Mouse (Mus musculus) MEL (cell line): ENCODE results near the gene Mrpl51. TPM values are rescaled to one million over a fixed set of nuclear protein-coding genes. Genes with fewer than 3 reads are reported as not detected.

ENCODE experiments used
- DNase-seq: peaks from one replicate; pipeline ENCODE4 v3.0.0; 2011; ENCODE audit warnings: low read depth, low spot score
- H3K27ac ChIP-seq: 2 replicates; pipeline ENCODE4 v1.5.1; 2012; ENCODE audit warnings: low read depth, mild to moderate bottlenecking, control low read depth, low read length, moderate library complexity; ENCODE audit not compliant: control insufficient read depth
- H3K27me3 ChIP-seq, 2 experiments: fragments of 150-350 bp in 1 of 2; sonication (generic) in 1 of 2; 2 replicates each; pipeline ENCODE4 v1.6.1; 2012; ENCODE audit warnings: low read length in 2 of 2, mild to moderate bottlenecking in 2 of 2, improper control_type of control experiment in 1 of 2, moderate library complexity in 1 of 2; ENCODE audit not compliant: insufficient read depth in 2 of 2, control insufficient read depth in 1 of 2
- H3K36me3 ChIP-seq, 2 experiments: 2 replicates each; pipeline ENCODE4 v1.6.1; 2012 to 2014; ENCODE audit warnings: low read length in 2 of 2, improper control_type of control experiment in 1 of 2, inconsistent platforms in 1 of 2, mild to moderate bottlenecking in 1 of 2; ENCODE audit not compliant: insufficient read depth in 2 of 2, control insufficient read depth in 1 of 2
- H3K4me1 ChIP-seq, 2 experiments: fragments of 150-350 bp in 1 of 2; sonication (generic) in 1 of 2; 2 replicates each; pipeline ENCODE4 v1.6.1; 2012; ENCODE audit warnings: low read length in 2 of 2, improper control_type of control experiment in 1 of 2, mild to moderate bottlenecking in 1 of 2; ENCODE audit not compliant: insufficient read depth in 2 of 2, control insufficient read depth in 1 of 2
- H3K4me3 ChIP-seq, 2 experiments: fragments of 150-350 bp in 1 of 2; sonication (generic) in 1 of 2; 2 replicates each; pipeline ENCODE4 v1.5.1; 2012; ENCODE audit warnings: low read depth in 2 of 2, low read length in 2 of 2, mild to moderate bottlenecking in 2 of 2, moderate library complexity in 2 of 2, control low read depth in 1 of 2, improper control_type of control experiment in 1 of 2; ENCODE audit not compliant: control insufficient read depth in 1 of 2, insufficient read depth in 1 of 2
- H3K79me2 ChIP-seq: 2 replicates; pipeline ENCODE4 v1.6.1; 2012; ENCODE audit warnings: mild to moderate bottlenecking, low read length, moderate library complexity; ENCODE audit not compliant: control insufficient read depth, poor library complexity, insufficient read depth
- H3K9ac ChIP-seq: 2 replicates; pipeline ENCODE4 v1.6.1; 2012; ENCODE audit warnings: low read depth, mild to moderate bottlenecking, control low read depth, low read length, moderate library complexity; ENCODE audit not compliant: control insufficient read depth, poor library complexity, severe bottlenecking
- H3K9me3 ChIP-seq: fragments of 150-350 bp; sonication (generic); replicated peaks from 2 replicates; pipeline ENCODE4 v1.6.1; 2012; ENCODE audit warnings: mild to moderate bottlenecking, low read length, improper control_type of control experiment, moderate library complexity; ENCODE audit not compliant: insufficient read depth
- BHLHE40 ChIP-seq: IDR thresholded peaks from 2 replicates; pipeline ENCODE4 v1.6.1; 2012; ENCODE audit warnings: low read depth, mild to moderate bottlenecking, inconsistent platforms, low read length, improper control_type of control experiment, borderline replicate concordance
- CHD1 ChIP-seq: IDR thresholded peaks from 2 replicates; pipeline ENCODE4 v1.6.1; 2012; ENCODE audit warnings: low read depth, mild to moderate bottlenecking, inconsistent platforms, low read length, improper control_type of control experiment
- CHD2 ChIP-seq: IDR thresholded peaks from 2 replicates; pipeline ENCODE4 v1.6.1; 2011; ENCODE audit warnings: low read length, improper control_type of control experiment
- E2F4 ChIP-seq: IDR thresholded peaks from 2 replicates; pipeline ENCODE4 v1.6.1; 2011; ENCODE audit warnings: low read depth, low read length, improper control_type of control experiment, borderline replicate concordance
- ELF1 ChIP-seq: IDR thresholded peaks from 2 replicates; pipeline ENCODE4 v1.6.1; 2014; ENCODE audit warnings: low read depth, mild to moderate bottlenecking, inconsistent platforms, low read length, improper control_type of control experiment, moderate library complexity
- EP300 ChIP-seq, 2 experiments: IDR thresholded peaks; 2 replicates each; pipeline ENCODE4 v1.6.1; 2011; ENCODE audit warnings: improper control_type of control experiment in 2 of 2, low read length in 2 of 2, low read depth in 1 of 2, mild to moderate bottlenecking in 1 of 2
- GATA1 ChIP-seq: IDR thresholded peaks from 2 replicates; pipeline ENCODE4 v1.6.1; 2011; ENCODE audit warnings: low read depth, low read length, improper control_type of control experiment
- KAT2A ChIP-seq: conservative IDR thresholded peaks from 2 replicates; pipeline ENCODE4 v1.6.1; 2012; ENCODE audit warnings: low read depth, low read length, improper control_type of control experiment, inconsistent platforms
- MAFK ChIP-seq: IDR thresholded peaks from 2 replicates; pipeline ENCODE4 v1.6.1; 2011; ENCODE audit warnings: low read depth, mild to moderate bottlenecking, low read length, improper control_type of control experiment, borderline replicate concordance
- MEF2A ChIP-seq: IDR thresholded peaks from 2 replicates; pipeline ENCODE4 v1.6.1; 2014; ENCODE audit warnings: low read depth, mild to moderate bottlenecking, inconsistent platforms, low read length, improper control_type of control experiment; ENCODE audit not compliant: poor library complexity, insufficient replicate concordance, severe bottlenecking; ENCODE audit errors: extremely low read depth
- MYB ChIP-seq: IDR thresholded peaks from 2 replicates; pipeline ENCODE4 v1.6.1; 2011; ENCODE audit warnings: mild to moderate bottlenecking, low read depth, low read length, improper control_type of control experiment
- MYC ChIP-seq: IDR thresholded peaks from 2 replicates; pipeline ENCODE4 v1.6.1; 2011; ENCODE audit warnings: low read depth, mild to moderate bottlenecking, low read length, improper control_type of control experiment, moderate library complexity
- NELFE ChIP-seq: IDR thresholded peaks from 2 replicates; pipeline ENCODE4 v1.6.1; 2011; ENCODE audit warnings: low read depth, low read length, improper control_type of control experiment
- NRF1 ChIP-seq: IDR thresholded peaks from 2 replicates; pipeline ENCODE4 v1.6.1; 2014; ENCODE audit warnings: low read depth, mild to moderate bottlenecking, inconsistent platforms, low read length, improper control_type of control experiment, moderate library complexity; ENCODE audit not compliant: poor library complexity, insufficient read depth, severe bottlenecking
- POLR2A ChIP-seq, 2 experiments: IDR thresholded peaks; 2 replicates each; pipeline ENCODE4 v1.6.1; 2011 to 2012; ENCODE audit warnings: low read length in 2 of 2, mild to moderate bottlenecking in 2 of 2, control low read depth in 1 of 2, improper control_type of control experiment in 1 of 2, low read depth in 1 of 2, moderate library complexity in 1 of 2; ENCODE audit not compliant: control insufficient read depth in 1 of 2, insufficient read depth in 1 of 2, poor library complexity in 1 of 2
- POLR2AphosphoS2 ChIP-seq: IDR thresholded peaks from 2 replicates; pipeline ENCODE4 v1.6.1; 2011; ENCODE audit warnings: low read length, improper control_type of control experiment
- POLR2AphosphoS5 ChIP-seq: IDR thresholded peaks from 2 replicates; pipeline ENCODE4 v1.6.1; 2012; ENCODE audit warnings: low read depth, borderline replicate concordance, mild to moderate bottlenecking, inconsistent platforms, low read length, moderate library complexity, mixed read lengths
- SMC3 ChIP-seq: IDR thresholded peaks from 2 replicates; pipeline ENCODE4 v1.6.1; 2011; ENCODE audit warnings: low read depth, low read length, improper control_type of control experiment
- TBP ChIP-seq: IDR thresholded peaks from 2 replicates; pipeline ENCODE4 v1.8.0; 2011; ENCODE audit warnings: low read depth, low read length, improper control_type of control experiment
- UBTF ChIP-seq: IDR thresholded peaks from 2 replicates; pipeline ENCODE4 v1.6.1; 2012; ENCODE audit warnings: low read depth, mild to moderate bottlenecking, inconsistent platforms, low read length, improper control_type of control experiment, moderate library complexity, borderline replicate concordance; ENCODE audit not compliant: insufficient read depth
- USF1 ChIP-seq: IDR thresholded peaks from 2 replicates; pipeline ENCODE4 v1.6.1; 2014; ENCODE audit warnings: low read depth, mild to moderate bottlenecking, inconsistent platforms, low read length, improper control_type of control experiment, moderate library complexity
- USF2 ChIP-seq, 2 experiments: IDR thresholded peaks; 2 replicates each; pipeline ENCODE4 v1.6.1; 2011 to 2012; ENCODE audit warnings: improper control_type of control experiment in 2 of 2, low read length in 2 of 2, borderline replicate concordance in 1 of 2, inconsistent platforms in 1 of 2, low read depth in 1 of 2, mild to moderate bottlenecking in 1 of 2; ENCODE audit not compliant: insufficient read depth in 1 of 2
- ZC3H11A ChIP-seq: IDR thresholded peaks from 2 replicates; pipeline ENCODE4 v1.6.1; 2012; ENCODE audit warnings: low read depth, mild to moderate bottlenecking, inconsistent platforms, low read length, improper control_type of control experiment
- ZKSCAN1 ChIP-seq: IDR thresholded peaks from 2 replicates; pipeline ENCODE4 v1.6.1; 2012; ENCODE audit warnings: low read depth, mild to moderate bottlenecking, inconsistent platforms, low read length, improper control_type of control experiment, moderate library complexity
- ZNF384 ChIP-seq: IDR thresholded peaks from 2 replicates; pipeline ENCODE4 v1.6.1; 2012; ENCODE audit warnings: low read depth, mild to moderate bottlenecking, inconsistent platforms, low read length, improper control_type of control experiment
- polyA plus RNA-seq, 2 experiments: library from polyadenylated mRNA; stranded (reverse) in 1 of 2; unstranded in 1 of 2; fragments of >175 nt in 1 of 2; fragments of >200 nt in 1 of 2; gene quantifications; 2 replicates each; pipeline versions ENCODE4 v1.2.1 to v1.2.4; 2012; ENCODE audit warnings: low replicate concordance in 2 of 2, low read depth in 1 of 2; ENCODE audit not compliant: insufficient read length in 2 of 2, insufficient read depth in 1 of 2, missing spikeins in 1 of 2
- total RNA-seq: library from RNA; depleted of rRNA; stranded (reverse); fragments of 300-350 nt; gene quantifications from 2 replicates; pipeline ENCODE4 v1.2.3, GENCODE M21; 2012

Gene Mrpl51
- total and polyA plus RNA-seq, 3 experiments = 251 to 286 TPM; not detected in 1

GRCm38 (mm10) chr6:125210436-125210835 lies 18.8 kb downstream of the Mrpl51 start (continued):
- TF ChIP-seq UBTF = no peak
- no peak for TF ChIP-seq ZNF384
- TF ChIP-seq ZC3H11A = no peak; the same call in 1 of the 2 replicates
- TF ChIP-seq TBP = no peak
- TF ChIP-seq POLR2AphosphoS5 = no peak
- no peak for TF ChIP-seq EP300 (IDR thresholded peaks at IDR 0.05; ENCODE audit: low read depth in 1 of 2, low read length in 2 of 2)
- no peak for TF ChIP-seq POLR2A (IDR thresholded peaks at IDR 0.05; ENCODE audit: control insufficient read depth in 1 of 2, insufficient read depth in 1 of 2, low read depth in 1 of 2, low read length in 2 of 2, poor library complexity in 1 of 2)
- no peak for TF ChIP-seq NRF1
- no peak for TF ChIP-seq GATA1
- TF ChIP-seq POLR2AphosphoS2 = no peak
- TF ChIP-seq ELF1 = no peak
- no peak for TF ChIP-seq KAT2A

- no peaks in the 10 kb centered on the region; the same call in 1 of the 2 replicates for H3K79me2 ChIP-seq
Measured at GRCm38 (mm10) chr6:125212621-125213020, 21.0 kb downstream of the Mrpl51 start.

More at GRCm38 (mm10) chr6:125212621-125213020, 21.0 kb downstream of the Mrpl51 start:
- Histone ChIP-seq H3K27ac (no peak overlapping the region), H3K36me3 (peaks cover 0 to 9% of the 10 kb centered on the region in 2 experiments; a peak in 1 of 4 replicates), H3K27me3 (peaks cover 2 to 6% of the 10 kb centered on the region in 2 experiments; a peak in 1 of 4 replicates), H3K9me3 (no peaks in the 10 kb centered on the region), H3K4me3 (no peak overlapping the region), H3K9ac (no peak overlapping the region), H3K4me1 (peaks cover 6 to 11% of the 10 kb centered on the region in 2 experiments)
- no peak for DNase-seq
- TF ChIP-seq UBTF (no peak), MYB (no peak), GATA1 (no peak), ZKSCAN1 (no peak), CHD1 (no peak), MAFK (no peak), USF2 (IDR thresholded peaks at IDR 0.05; ENCODE audit: borderline replicate concordance in 1 of 2, insufficient read depth in 1 of 2, low read depth in 1 of 2, low read length in 2 of 2) (no peak), MYC (no peak), MEF2A (no peak), USF1 (no peak), E2F4 (no peak), CHD2 (no peak), BHLHE40 (no peak), SMC3 (no peak), POLR2AphosphoS2 (no peak), NELFE (no peak), POLR2A (IDR thresholded peaks at IDR 0.05; ENCODE audit: control insufficient read depth in 1 of 2, insufficient read depth in 1 of 2, low read depth in 1 of 2, low read length in 2 of 2, poor library complexity in 1 of 2) (no peak)
